Mouse (Mus musculus) lung, adult 2 months (tissue): ENCODE results near the gene Fndc3b.

Experiments
- CTCF ChIP-seq: fragments of 200-500 bp; IDR thresholded peaks from 2 replicates; pipeline ENCODE4 v1.5.1; 2011; ENCODE audit warnings: mild to moderate bottlenecking, low read length, control low read depth; ENCODE audit not compliant: insufficient read depth
- POLR2A ChIP-seq: fragments of 200-500 bp; IDR thresholded peaks from 2 replicates; pipeline ENCODE4 v1.6.1; 2011; ENCODE audit warnings: low read depth, mild to moderate bottlenecking, control low read depth, low read length, borderline replicate concordance; ENCODE audit errors: extremely low read depth

- TF ChIP-seq CTCF (no peak), POLR2A (no peak)
Observed at GRCm38 (mm10) chr3:27557100-27558004, 153.8 kb downstream of the Fndc3b start.
